Mouse (Mus musculus): ENCODE data around the gene Ssr2.
A peak's percentile ranks its signal among the peaks of the same experiment; 100 is the strongest.
"Not testable (repeated sequence)": the region's sequence is repeated elsewhere in the genome, so short reads cannot be mapped to it uniquely, and the experiment has no call there.

The Ssr2 gene

DNA sequence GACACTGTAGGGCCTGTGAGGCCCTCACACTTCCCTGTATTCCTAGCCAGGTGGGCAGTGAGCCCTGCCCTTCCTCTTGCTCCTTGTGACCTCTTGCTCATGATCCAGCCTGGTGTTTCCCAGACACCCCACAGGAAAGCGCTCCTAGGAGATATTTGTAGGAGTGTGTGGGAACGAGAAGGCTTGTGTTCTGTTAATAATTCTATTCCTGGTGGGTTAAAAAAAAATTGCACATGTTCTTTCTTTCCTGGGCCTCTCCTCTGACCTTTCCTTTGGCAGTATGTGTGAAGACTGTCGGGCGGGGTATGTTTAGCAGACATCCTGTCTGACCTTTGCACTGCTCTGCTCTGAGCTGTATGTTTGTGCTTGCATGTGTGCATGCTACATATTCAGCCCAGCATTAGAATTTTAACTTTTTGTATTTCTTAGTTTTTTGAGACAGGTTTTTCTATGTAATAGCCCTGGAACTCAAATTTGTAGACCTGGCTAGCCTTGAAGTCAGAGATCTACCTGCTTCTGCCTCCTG is 9.1 kb upstream of the Ssr2 start:
- DNase-seq: no peak

DNA sequence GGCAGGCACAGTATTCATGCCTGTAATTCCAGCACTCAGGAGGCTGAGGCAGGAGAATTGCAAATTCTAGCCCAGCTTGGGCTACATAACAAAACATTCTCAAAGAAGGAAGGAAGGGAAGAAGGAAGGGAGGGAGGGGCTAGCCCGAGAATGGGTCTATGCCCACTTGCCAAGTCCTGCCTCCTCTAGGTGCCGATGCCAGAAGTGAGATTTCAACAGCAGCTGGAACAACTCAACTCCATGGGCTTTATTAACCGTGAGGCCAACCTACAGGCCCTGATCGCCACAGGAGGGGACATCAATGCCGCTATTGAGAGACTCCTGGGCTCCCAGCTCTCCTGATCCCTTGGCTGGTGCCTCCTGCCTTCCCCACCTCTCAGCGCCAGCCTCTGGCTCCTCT is 7.8 kb upstream of the Ssr2 start:
- no peak for DNase-seq

DNA sequence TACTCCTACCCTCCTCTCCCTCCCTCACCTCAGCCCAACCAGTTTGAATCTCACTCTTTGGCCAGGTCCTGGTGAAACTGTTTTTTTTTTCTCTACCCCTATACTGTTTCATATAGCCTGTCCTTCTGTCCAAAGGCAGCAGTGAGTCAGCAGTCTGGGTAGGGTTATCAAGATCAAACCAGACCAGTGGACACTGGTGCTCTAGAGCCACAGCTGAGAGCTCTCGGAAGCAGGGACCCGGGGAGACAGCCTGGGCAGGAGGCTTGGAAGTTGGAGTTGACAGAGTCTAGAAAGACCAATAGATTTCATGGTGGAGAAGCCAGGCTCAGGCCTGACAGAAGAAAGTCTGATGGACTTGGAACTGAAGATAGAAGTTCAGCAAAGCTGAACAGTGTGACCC is 7.1 kb upstream of the Ssr2 start:
- no peak for DNase-seq

DNA sequence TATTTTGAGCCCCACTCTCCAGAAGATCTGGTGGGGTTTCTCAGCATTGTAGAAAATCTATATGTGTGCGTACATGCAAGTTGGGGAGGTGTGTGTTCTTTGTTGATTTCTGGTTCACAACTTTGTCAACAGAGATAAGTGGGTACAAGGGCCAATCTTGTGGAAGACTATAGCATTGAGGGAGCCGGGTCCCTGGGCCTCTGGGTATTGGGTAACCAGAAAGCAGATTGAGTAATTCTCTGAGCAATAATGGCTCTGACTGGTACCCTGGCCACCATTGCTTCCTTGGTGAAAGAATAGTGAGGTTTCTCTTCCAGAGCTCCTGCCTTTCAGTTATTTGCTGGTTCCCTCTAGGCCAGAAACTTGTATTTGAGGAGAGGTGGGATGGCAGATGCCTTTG is 6.6 kb upstream of the Ssr2 start:
- no peak for DNase-seq

GRCm38 (mm10) chr3:88569694-88570093 is 6.0 kb upstream of the Ssr2 start:
- no peak for DNase-seq

DNA sequence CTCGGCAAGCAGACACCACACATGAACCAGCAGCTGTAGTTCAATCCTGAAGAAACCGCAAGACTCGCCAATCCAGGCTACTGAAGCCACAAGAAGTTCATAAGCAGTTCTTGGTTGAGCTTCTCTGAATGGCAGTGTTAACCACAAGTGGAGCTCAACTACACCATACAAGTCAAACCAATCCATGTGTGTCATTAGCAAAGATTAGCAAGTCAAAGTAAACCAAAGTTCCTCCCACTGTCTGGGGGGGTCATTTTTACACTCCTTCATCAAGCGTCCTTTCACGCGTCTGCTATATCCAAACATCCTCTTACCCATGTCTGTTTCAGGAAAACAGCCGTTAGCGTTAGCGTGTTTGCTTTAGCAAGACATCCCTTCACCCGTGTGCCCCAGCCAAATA is 5.3 kb upstream of the Ssr2 start:
- DNase-seq: no peak

DNA sequence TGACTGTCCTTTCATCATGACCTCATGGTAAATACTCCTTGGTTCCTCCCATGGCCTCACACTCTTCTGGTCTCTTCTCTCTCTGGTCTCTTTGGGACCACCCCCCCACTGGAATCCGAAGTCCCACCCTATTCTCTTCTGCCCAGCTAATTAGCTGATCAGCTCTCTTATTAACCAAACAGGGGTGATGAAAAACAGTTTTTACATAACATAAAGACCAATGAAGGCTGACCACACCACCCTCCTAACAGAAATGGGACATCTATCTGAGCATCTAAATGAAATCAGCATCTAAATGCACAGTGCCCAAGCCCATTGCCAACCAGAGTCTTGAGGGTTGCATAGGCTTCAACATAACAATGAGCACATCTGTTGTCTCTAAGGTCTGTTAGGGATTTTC is 3.8 kb upstream of the Ssr2 start:
- no peak for DNase-seq

- DNase-seq: no peak
These were observed 2.8 kb upstream of the Ssr2 start for GRCm38 (mm10) chr3:88572835-88573234.

GRCm38 (mm10) chr3:88573810-88574209 is 1.9 kb upstream of the Ssr2 start:
- no peak for DNase-seq

GRCm38 (mm10) chr3:88577846-88578245 is 2.2 kb downstream of the Ssr2 start:
- DNase-seq: not testable (repeated sequence)

GRCm38 (mm10) chr3:88578498-88579424 is 3.1 kb downstream of the Ssr2 start:
- DNase-seq: no peak

GRCm38 (mm10) chr3:88579454-88580117 is 3.9 kb downstream of the Ssr2 start:
- DNase-seq: peak; percentile 80

DNA sequence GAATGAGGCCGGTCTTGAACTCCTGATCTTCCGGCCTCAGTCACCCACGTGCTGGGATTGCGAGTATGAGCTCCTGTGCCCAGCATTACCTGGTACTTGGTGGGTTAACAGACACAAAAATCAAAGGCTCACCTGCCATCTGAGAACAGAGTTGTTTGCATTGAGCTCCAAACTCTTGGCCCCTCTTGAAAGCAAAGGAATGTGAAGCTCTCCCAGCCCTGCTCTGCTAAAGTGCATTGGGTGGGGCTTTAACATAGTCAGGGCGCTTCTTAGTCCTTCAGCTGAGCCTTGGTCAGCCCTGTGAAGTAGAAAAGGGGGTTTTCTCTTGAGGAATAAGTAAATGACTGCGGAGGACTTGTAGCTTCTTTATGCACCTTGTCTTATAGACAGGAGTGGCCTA is 10.1 kb downstream of the Ssr2 start:
- no peak for DNase-seq

GRCm38 (mm10) chr3:88586640-88587039 is 11.0 kb downstream of the Ssr2 start:
- DNase-seq: no peak

GRCm38 (mm10) chr3:88590246-88590645 is 14.6 kb downstream of the Ssr2 start:
- DNase-seq: no peak

- no peak for DNase-seq
These were observed 15.4 kb downstream of the Ssr2 start for GRCm38 (mm10) chr3:88591044-88591443.

DNA sequence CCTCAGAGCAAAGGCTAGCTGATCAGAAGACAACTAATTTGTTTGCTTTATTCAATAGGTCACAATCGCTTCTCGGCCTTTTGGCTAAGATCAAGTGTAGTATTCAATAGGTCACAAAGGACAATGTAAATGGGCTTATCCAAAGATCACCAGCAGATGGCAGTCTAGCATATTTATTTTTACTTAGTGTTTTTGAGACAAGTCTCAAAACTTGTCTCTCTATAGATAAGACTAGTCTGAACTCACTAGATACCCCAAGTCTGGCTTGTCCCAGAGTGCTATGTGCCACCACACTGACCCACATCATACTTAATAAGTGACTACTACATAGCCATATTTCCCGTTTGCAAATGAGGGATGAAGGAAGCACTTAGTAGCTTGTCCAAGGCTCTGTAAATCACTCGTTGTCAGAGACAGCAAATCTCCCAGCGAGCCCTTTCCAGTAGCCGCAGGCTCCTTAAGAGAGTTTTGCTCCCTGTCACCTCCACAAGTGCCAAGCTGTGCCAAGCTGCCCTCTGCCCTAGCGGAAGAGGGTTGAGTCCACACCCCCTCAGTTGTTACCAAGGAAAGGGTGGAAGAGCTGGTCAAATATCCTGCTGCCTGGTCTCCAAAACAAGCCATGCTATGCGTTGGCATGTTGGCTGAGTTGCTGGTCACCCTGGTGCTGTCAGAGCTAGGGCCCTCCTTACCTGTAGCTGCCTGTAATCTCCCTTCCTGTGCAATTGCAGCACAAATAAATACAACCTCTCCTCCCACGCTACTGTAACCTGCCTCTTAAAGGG is 16.5 kb downstream of the Ssr2 start:
- no peak for DNase-seq

DNA sequence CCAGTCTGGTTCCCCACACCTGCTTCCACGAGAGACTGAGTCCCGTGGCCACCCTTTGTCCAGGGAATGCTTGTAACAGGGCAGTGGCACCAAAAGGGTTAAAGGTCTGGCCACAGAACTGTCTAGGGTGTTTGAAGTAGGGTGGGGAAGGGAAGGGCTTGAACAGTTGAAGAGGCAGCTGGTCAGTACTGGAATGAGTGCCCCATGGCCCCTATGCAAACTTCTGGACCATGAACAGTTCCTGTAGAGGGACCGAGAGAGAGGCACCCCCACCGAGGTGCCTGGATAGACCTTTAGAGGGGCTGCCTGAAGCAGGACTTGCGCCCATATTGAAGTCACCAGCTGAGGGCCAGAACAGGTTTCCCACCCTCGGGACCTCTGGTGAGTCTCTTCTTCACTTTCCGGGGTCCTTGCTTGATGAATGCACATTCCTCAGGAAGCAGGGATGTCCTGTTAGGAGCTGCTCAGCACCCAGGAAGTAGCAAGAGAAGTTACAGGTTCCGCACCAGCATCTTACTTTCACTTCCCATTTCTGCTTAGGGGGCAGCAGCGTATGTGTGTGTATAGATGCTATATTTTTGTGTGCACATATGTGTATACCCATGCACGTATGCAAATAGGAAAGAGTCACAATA is 17.4 kb downstream of the Ssr2 start:
- DNase-seq: no peak

DNA sequence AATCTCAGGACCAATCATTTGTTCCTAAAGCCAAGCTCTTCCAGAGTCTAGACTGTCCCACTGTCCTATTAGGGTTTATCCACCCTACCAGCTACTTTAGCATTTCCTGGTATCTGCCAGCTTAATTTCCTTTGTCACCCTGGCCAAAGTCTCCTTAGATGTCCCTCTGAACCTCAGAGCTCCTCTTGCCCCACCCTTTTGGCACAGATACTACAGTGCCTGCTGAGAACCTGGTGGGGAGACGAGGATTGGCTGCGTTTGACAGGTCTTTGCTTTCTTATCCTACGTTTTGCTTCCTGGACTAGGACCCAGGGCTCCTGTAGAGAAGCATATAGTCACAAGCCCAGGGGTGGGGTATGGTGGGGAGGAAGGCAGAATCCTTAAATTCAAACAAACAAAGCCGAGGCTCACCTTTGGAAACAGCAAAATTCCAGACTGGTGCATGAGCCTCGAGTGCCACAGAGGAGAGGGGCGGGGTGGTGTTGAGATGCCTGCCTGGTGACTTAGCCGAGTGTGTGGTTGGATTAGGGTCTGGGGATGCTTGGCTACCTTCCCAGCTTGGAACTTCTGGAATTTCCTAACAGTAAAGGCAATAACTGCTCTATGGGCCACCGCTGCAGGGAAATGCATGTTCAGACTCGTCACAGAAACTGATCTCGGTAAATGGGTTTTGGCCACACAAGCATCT is 18.4 kb downstream of the Ssr2 start:
- no peak for DNase-seq

DNA sequence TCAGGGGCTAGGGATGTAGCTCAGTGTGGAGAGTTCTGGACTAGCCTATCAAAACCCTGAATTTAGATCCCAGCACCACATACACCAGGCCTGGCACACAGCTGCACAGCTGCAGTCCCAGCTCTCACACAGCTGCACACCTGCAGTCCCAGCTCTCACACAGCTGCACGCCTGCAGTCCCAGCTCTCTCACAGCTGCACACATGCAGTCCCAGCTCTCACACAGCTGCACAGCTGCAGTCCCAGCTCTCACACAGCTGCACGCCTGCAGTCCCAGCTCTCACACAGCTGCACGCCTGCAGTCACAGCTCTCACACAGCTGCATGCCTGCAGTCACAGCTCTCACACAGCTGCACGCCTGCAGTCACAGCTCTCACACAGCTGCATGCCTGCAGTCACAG is 20.9 kb downstream of the Ssr2 start:
- DNase-seq: not testable (repeated sequence)

GRCm38 (mm10) chr3:88602466-88602865 is 26.8 kb downstream of the Ssr2 start:
- no peak for DNase-seq

- DNase-seq: no peak
These were observed 28.1 kb downstream of the Ssr2 start for GRCm38 (mm10) chr3:88603714-88604161.

Data from cerebellum, adult 11-12 months (tissue).